Comparison of ENCODE assay signal across 12 mouse cellular contexts in genomic region chr8:91715387-91716085, GRCm38 (mm10).
DNase-seq lines count a peak whose midpoint lies in the region; ATAC-seq and TF ChIP-seq lines count a peak whose summit lies in the region.
"Had no signal": no experiment of that assay in that cellular context is flagged by ENCODE, and none has a peak within 500 bp of the region (broad histone marks: within the 10 kb centered on the region; RNA-seq: fewer than 3 reads in every experiment).

No protein-coding gene starts in this region.

- peak overlapping the region; percentile 40; the same call in 1 of the 2 replicates for H3K27ac ChIP-seq in forebrain, embryonic 10.5 days
- H3K27ac ChIP-seq in forebrain, embryonic 15.5 days (replicated peaks): no peak overlapping the region
- H3K27ac ChIP-seq in lung, embryonic 14.5 days (ENCODE audit: low read depth): no peak overlapping the region
- H3K27ac ChIP-seq in midbrain, embryonic 16.5 days (ENCODE audit: low read length): peak overlapping the region; percentile 53

- no peaks in the 10 kb centered on the region for H3K9me3 ChIP-seq in forebrain, embryonic 10.5 days
- H3K9me3 ChIP-seq in forebrain, embryonic 15.5 days: no peaks in the 10 kb centered on the region
- H3K9me3 ChIP-seq in lung, embryonic 14.5 days (ENCODE audit: low read depth, low read length): no peaks in the 10 kb centered on the region
- H3K9me3 ChIP-seq in midbrain, embryonic 16.5 days (replicated peaks; ENCODE audit: control insufficient read depth, low read length, poor library complexity, severe bottlenecking): no peaks in the 10 kb centered on the region

- peaks cover 68% of the 10 kb centered on the region for H3K27me3 ChIP-seq in forebrain, embryonic 10.5 days (ENCODE audit: poor library complexity, severe bottlenecking)
- peaks cover 30% of the 10 kb centered on the region for H3K27me3 ChIP-seq in forebrain, embryonic 15.5 days
- H3K27me3 ChIP-seq in lung, embryonic 14.5 days (ENCODE audit: insufficient read depth, low read length): peaks cover 26% of the 10 kb centered on the region
- H3K27me3 ChIP-seq in midbrain, embryonic 16.5 days (ENCODE audit: control insufficient read depth, insufficient read depth, low read depth, low read length): no peaks in the 10 kb centered on the region

- ATAC-seq in forebrain, embryonic 15.5 days (replicated peaks): no peak
- ATAC-seq in lung, embryonic 14.5 days (ENCODE audit: insufficient read depth): no peak
- ATAC-seq in midbrain, embryonic 16.5 days: no peak; the same call in 1 of the 2 replicates
- no peak for ATAC-seq in cerebellum, adult (ENCODE audit: insufficient number of reproducible peaks, low FRiP score, low TSS enrichment)

- WGBS in forebrain, embryonic 10.5 days: 40% methylated on average over 8 of the region's 8 CpGs
- WGBS in forebrain, embryonic 15.5 days: 30% methylated on average over 8 of the region's 8 CpGs
- WGBS in lung, embryonic 14.5 days: 35% methylated on average over 8 of the region's 8 CpGs
- WGBS in lung, adult 2 months: 62% methylated on average over 8 of the region's 8 CpGs
- 36% methylated on average over 8 of the region's 8 CpGs for WGBS in midbrain, embryonic 16.5 days

- no peak overlapping the region for H3K4me2 ChIP-seq in forebrain, embryonic 15.5 days (replicated peaks)
- H3K4me2 ChIP-seq in lung, embryonic 14.5 days: no peak overlapping the region
- H3K4me2 ChIP-seq in midbrain, embryonic 16.5 days (ENCODE audit: low read length): no peak overlapping the region

- H3K4me3 ChIP-seq in forebrain, embryonic 10.5 days: no peak overlapping the region
- no peak overlapping the region for H3K4me3 ChIP-seq in forebrain, embryonic 15.5 days
- H3K4me3 ChIP-seq in lung, embryonic 14.5 days (ENCODE audit: low read depth, low read length): no peak overlapping the region
- no peak overlapping the region for H3K4me3 ChIP-seq in lung, adult 2 months (replicated peaks; ENCODE audit: extremely low read depth, low read depth, low read length)
- H3K4me3 ChIP-seq in midbrain, embryonic 16.5 days (ENCODE audit: low read depth, low read length): no peak overlapping the region

- intact Hi-C loops in left cerebral cortex, postnatal 14 days (cut with DNase I): no loop called here

- no peak for DNase-seq in forebrain, embryonic 10.5 days (ENCODE audit: extremely low spot score, low spot score)
- DNase-seq in lung, embryonic 14.5 days: peak; percentile 12
- no peak for DNase-seq in lung, adult 2 months
- DNase-seq in heart, postnatal 4 days: peak; percentile 18
- DNase-seq in left cerebral cortex, postnatal 14 days (ENCODE audit: low spot score in 2 of 2): no peak
- DNase-seq: B cell, adult 2 months; cerebellum, postnatal 36 days; kidney, postnatal 14 days; liver, postnatal 0 days had no signal

- no peak for TF ChIP-seq CTCF in lung, embryonic 14.5 days (IDR thresholded peaks at IDR 0.05; ENCODE audit: low read depth)
- no peak for TF ChIP-seq CTCF in lung, adult 2 months (IDR thresholded peaks at IDR 0.05; ENCODE audit: insufficient read depth, low read length)

- H3K9ac ChIP-seq in forebrain, embryonic 15.5 days (replicated peaks): no peak overlapping the region
- no peak overlapping the region for H3K9ac ChIP-seq in lung, embryonic 14.5 days
- H3K9ac ChIP-seq in midbrain, embryonic 16.5 days (ENCODE audit: low read depth, low read length): no peak overlapping the region
- H3K9ac ChIP-seq: liver, postnatal 0 days had no signal

- no peak for TF ChIP-seq POLR2A in lung, adult 2 months (IDR thresholded peaks at IDR 0.05; ENCODE audit: borderline replicate concordance, extremely low read depth, low read depth, low read length)

- H3K36me3 ChIP-seq in forebrain, embryonic 10.5 days (replicated peaks): no peaks in the 10 kb centered on the region
- H3K36me3 ChIP-seq in forebrain, embryonic 15.5 days: no peaks in the 10 kb centered on the region
- no peaks in the 10 kb centered on the region for H3K36me3 ChIP-seq in lung, embryonic 14.5 days (ENCODE audit: insufficient read depth)
- no peaks in the 10 kb centered on the region for H3K36me3 ChIP-seq in midbrain, embryonic 16.5 days (ENCODE audit: control insufficient read depth, insufficient read depth, low read length)

- peaks cover 60% of the 10 kb centered on the region for H3K4me1 ChIP-seq in forebrain, embryonic 10.5 days
- peaks cover 26% of the 10 kb centered on the region for H3K4me1 ChIP-seq in forebrain, embryonic 15.5 days
- peaks cover 6% of the 10 kb centered on the region for H3K4me1 ChIP-seq in lung, embryonic 14.5 days (ENCODE audit: insufficient read depth)
- peaks cover 5% of the 10 kb centered on the region for H3K4me1 ChIP-seq in lung, adult 2 months (ENCODE audit: control insufficient read depth, insufficient read depth, low read length)
- H3K4me1 ChIP-seq in midbrain, embryonic 16.5 days (ENCODE audit: control insufficient read depth, insufficient read depth, low read length): peaks cover 36% of the 10 kb centered on the region

Comparison
In these comparisons a context has a peak if more than half of its experiments do, and no peak if none do; other contexts are left out.
1. DNase-seq: peak in lung, embryonic 14.5 days (single experiment) and heart, postnatal 4 days (single experiment); none in forebrain, embryonic 10.5 days (single experiment), lung, adult 2 months (single experiment) and left cerebral cortex, postnatal 14 days (0 of 2).
2. H3K27ac ChIP-seq: peak in forebrain, embryonic 10.5 days (single experiment) and midbrain, embryonic 16.5 days (single experiment); none in forebrain, embryonic 15.5 days (single experiment) and lung, embryonic 14.5 days (single experiment).